Mouse (Mus musculus) olfactory bulb, adult 2 months (tissue): ENCODE measurements around the gene Gpr132.

ENCODE experiments used
- CTCF ChIP-seq: fragments of 200-500 bp; IDR thresholded peaks from 2 replicates; pipeline ENCODE4 v1.5.1; 2012; ENCODE audit warnings: low read depth, mild to moderate bottlenecking, low read length, moderate library complexity; ENCODE audit not compliant: insufficient read depth
- POLR2A ChIP-seq: fragments of 200-500 bp; IDR thresholded peaks from 2 replicates; pipeline ENCODE4 v1.6.1; 2012; ENCODE audit warnings: mild to moderate bottlenecking, low read depth, low read length, moderate library complexity; ENCODE audit not compliant: insufficient read depth

DNA sequence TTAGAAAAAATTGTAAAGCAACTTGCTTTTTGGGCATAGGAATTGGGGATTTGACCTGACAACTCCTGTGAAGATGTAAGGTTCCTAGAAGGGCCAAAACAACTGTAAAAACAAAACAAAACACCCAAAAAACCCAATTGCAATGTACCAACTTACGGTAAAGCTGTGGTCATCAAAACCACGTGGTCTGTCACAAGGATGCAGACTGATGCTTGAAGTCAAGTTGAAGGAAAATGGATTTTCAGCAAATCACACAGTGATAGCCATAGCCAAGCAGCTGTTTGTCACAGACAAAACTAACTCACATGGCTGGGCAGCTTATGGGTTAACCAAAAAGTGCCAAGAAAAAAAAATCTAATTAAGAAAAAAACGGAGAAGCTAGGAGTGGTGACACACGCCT lies 30.9 kb upstream of the Gpr132 start:
- no peak for TF ChIP-seq CTCF
- no peak for TF ChIP-seq POLR2A
